Mouse (Mus musculus): ENCODE measurements around the gene Cdhr3.
A peak's percentile ranks its signal among the peaks of the same experiment; 100 is the strongest.

Cdhr3 gene

DNA sequence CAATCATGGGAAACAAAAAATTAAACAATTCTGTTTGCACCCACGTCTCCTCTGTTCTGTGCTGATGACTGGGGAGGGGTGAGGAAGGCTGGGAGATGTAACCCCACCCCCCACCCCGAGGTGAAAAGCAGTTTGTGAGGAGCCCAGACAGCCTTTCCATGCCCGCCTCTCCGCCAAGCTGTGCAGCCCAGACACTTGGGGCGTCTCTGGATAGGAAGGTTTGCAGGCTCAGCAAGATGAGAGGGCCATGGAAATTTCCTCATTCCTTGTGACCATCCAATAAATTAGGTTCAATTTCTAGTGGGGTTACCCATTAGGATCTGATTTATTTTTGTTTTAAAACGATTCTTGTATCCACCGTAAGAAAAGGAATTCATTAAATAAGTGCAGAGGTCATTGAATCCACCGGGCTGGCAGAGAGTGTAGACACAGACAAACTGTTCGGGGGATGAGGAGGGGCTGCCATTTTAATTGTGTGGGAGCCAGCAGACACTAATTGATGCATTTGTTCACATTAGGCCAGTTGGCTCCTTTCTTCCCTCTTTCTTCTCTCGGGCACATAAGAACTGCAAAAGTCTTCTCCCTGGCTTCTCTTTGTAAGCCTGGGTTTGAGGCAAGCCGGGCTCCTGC lies 57.5 kb downstream of the Cdhr3 start:
- no peak for DNase-seq (ENCODE audit: low read depth)

GRCm38 (mm10) chr12:33034343-33035088 lies 58.2 kb downstream of the Cdhr3 start:
- no peak for DNase-seq (ENCODE audit: low read depth)

DNA sequence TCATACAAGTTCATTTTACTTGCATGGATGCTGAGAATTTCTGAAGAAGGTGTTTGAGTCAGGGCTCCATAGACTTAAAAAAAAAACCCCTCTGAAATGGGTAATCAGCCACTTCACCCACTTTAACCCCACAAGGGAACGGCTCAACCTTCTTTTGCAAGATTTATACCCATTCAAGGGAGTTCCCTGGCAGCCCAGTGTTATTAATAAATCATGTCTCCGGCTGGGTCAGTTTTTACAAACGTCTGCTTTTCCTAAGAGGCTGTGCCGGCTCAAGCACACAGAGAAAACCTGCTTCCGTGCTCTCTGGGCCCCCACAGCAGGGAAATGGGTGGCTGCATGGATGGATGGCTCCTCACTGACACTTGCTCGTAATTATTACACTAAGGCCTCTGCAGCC lies 59.5 kb downstream of the Cdhr3 start:
- no peak for DNase-seq (ENCODE audit: low read depth)

GRCm38 (mm10) chr12:33030589-33030988 lies 62.1 kb downstream of the Cdhr3 start:
- DNase-seq (ENCODE audit: low read depth), result no peak

- DNase-seq (ENCODE audit: low read depth), result no peak
Measured at GRCm38 (mm10) chr12:33030066-33030465, 62.6 kb downstream of the Cdhr3 start.

DNA sequence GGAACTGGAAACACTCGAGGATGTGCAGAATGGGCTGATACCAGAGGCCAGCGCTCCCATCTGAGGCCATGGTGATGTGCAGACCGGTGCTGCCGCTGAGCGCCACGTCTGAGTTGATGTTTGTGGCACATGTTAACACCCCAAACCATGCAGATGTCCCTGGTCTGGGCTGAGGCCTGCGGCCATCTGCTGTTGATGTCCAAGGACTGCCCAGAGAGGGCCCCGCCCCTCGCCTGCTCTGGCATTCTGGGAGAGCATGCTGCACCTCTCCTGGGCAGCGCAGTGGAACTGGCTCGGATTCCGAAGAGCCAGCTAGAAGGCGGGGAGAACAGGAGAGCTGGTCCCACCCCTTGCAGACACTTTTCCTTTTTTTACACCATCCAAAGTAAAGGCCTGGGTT lies 64.0 kb downstream of the Cdhr3 start:
- no peak for DNase-seq (ENCODE audit: low read depth)

- DNase-seq (ENCODE audit: low read depth), result no peak
Measured at GRCm38 (mm10) chr12:33028109-33028691, 64.5 kb downstream of the Cdhr3 start.

- DNase-seq (ENCODE audit: low read depth), result peak; percentile 78
Measured at GRCm38 (mm10) chr12:33027093-33027492, 65.6 kb downstream of the Cdhr3 start.

- no peak for DNase-seq (ENCODE audit: low read depth)
Measured at GRCm38 (mm10) chr12:33024524-33024923, 68.2 kb downstream of the Cdhr3 start.

DNA sequence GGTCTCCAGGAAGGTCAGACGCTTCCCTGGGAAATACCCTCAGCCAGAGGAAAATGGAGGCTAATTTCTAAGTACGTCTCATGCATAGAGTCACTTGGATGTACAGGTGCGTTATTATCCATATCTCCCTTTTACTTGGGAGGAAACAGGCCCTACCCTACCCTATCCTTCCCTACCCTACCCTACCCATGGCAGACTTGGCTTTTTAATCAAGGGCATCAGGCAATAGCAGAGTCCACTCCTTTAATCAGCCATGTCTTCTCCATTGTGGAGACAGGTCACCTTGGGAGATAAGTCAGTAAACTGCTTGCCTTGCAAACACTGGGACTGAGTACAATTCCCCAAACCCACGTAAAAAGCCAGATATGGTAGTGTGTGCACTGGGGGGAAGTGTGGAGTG lies 70.9 kb downstream of the Cdhr3 start:
- no peak for DNase-seq (ENCODE audit: low read depth)

- DNase-seq (ENCODE audit: low read depth), result no peak
Measured at GRCm38 (mm10) chr12:33021140-33021539, 71.5 kb downstream of the Cdhr3 start.

GRCm38 (mm10) chr12:33020011-33020410 lies 72.7 kb downstream of the Cdhr3 start:
- DNase-seq (ENCODE audit: low read depth), result no peak

DNA sequence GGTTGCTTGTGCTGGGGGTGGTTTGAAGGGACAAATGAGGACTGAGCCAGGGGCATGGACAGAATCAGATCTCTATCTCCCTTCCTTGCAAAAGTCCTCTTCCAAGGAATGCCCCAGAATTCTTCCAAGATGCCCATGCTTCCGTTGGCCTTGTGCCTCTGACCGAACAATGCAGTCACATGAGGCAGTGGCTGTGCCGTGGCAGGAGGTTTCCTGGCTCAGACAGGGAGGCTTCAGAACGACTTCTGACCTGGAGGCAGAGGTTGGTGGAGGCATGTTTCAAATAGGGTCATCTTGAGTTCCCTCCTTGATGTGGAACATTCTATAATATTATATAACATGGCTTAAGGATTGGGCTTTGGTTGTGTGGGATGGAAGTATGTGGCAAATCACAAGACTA lies 74.1 kb downstream of the Cdhr3 start:
- no peak for DNase-seq (ENCODE audit: low read depth)

- no peak for DNase-seq (ENCODE audit: low read depth)
Measured at GRCm38 (mm10) chr12:33016824-33017705, 75.6 kb downstream of the Cdhr3 start.

- no peak for DNase-seq (ENCODE audit: low read depth)
Measured at GRCm38 (mm10) chr12:33015103-33015502, 77.6 kb downstream of the Cdhr3 start.

- no peak for DNase-seq (ENCODE audit: low read depth)
Measured at GRCm38 (mm10) chr12:33014050-33014796, 78.5 kb downstream of the Cdhr3 start.

DNA sequence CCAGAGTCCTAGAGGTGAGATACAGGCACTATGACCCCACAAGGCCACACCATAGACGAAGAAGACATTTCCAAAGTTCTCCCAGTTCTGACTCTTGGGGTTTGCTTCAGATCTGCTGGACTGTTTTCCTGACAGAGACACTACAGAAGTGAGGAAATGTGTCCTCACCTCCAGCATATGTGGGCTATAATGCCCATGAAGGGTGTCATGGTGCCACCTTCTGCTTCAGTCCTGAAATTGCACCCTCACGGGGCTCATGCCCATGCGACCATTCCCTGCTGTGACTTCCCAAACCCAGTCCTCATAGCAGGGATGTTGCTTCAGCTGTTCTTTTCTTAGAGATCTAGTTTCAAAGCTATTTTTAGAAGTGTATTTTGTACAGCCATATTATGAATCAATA lies 82.6 kb downstream of the Cdhr3 start:
- peak; percentile 20 for DNase-seq (ENCODE audit: low read depth)

GRCm38 (mm10) chr12:33009206-33009966 lies 83.3 kb downstream of the Cdhr3 start:
- DNase-seq (ENCODE audit: low read depth), result no peak

DNA sequence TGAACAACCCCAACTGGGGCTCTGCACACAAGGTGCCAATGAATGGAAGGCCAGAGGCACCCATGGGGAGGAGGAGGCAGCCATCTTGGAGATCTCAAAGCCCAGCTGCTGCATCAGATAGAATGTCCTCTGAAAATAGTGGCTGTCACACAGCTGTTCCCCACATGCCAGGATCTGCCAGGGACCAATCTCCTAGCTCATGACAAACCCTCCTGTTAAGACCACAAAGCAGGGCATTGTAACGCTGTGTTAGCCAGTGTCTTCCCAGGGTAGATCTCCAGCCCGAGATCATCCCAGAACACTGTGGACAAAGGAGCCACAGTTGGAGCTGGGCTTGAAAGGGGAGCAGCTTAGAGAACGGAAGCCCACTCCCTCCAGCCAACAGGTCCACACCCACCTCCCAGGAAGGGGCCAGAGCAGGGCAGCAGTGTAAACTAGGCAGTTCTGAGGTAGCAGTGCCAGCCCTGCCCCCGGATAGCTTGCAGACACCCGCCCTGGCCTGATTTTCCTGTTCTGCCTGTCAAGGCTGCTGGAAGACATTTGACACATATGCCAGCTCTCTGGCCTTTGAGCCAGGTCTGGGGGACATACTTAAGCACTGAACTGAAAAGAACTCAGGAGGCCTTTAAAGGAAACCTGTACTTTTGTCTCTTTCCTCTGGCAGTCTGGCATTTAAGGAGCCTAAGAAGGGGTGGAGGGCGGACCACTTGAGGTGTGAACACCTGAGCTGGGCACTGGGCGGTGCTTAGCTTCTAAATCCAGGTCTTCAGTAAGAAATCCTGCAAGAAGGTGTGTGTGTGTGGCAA lies 84.2 kb downstream of the Cdhr3 start:
- DNase-seq (ENCODE audit: low read depth), result no peak

DNA sequence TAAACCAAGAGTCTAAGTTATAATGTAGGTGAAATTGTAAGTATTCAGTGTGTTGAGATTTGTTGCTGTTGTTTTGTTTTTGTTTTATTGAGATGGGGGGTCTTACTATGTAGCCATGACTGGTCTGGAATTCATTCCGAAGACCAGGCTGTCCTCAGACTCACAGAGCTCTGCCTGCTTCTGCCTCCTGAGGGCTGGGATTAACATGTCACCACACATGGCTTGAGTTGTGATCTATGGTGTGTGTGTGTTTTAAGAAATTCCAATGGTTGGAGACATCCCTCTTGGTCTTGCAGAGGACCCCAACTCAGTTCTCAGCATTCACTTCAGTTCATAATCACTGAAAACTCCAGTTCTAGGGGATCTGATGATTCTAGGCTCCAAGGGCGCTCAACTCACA lies 85.5 kb downstream of the Cdhr3 start:
- no peak for DNase-seq (ENCODE audit: low read depth)

Data from c-Kit-positive CD71-negative TER-119-negative erythroid progenitor cells, embryonic 14.5 days (primary cell).